Mouse (Mus musculus) hindbrain, embryonic 16.5 days (tissue): Measurements from ENCODE around the gene Slc13a3. TPM values are rescaled to one million over a fixed set of nuclear protein-coding genes. Genes with fewer than 3 reads are reported as not detected.
A peak's percentile ranks its signal among the peaks of the same experiment; 100 is the strongest.

Experiments
- ATAC-seq: fragments of 200-750 bp; cut with Nextera tagmentation; 2 replicates; pipeline ENCODE4 v1.8.0; 2017; ENCODE audit warnings: moderate TSS enrichment, moderate library complexity
- H3K27ac ChIP-seq: fragments of 300-500 bp; sonication (generic); 2 replicates; pipeline ENCODE4 v1.5.1; 2014; ENCODE audit warnings: low read depth, mild to moderate bottlenecking, control low read depth, low read length, moderate library complexity
- H3K27me3 ChIP-seq: fragments of 300-500 bp; sonication (generic); replicated peaks from 2 replicates; pipeline ENCODE4 v1.6.1; 2014; ENCODE audit warnings: low read length; ENCODE audit not compliant: control insufficient read depth, insufficient read depth
- H3K36me3 ChIP-seq: fragments of 300-500 bp; sonication (generic); 2 replicates; pipeline ENCODE4 v1.6.1; 2014; ENCODE audit warnings: mild to moderate bottlenecking, low read length, moderate library complexity, mixed read lengths; ENCODE audit not compliant: control insufficient read depth, insufficient read depth
- H3K4me1 ChIP-seq: fragments of 300-500 bp; sonication (generic); 2 replicates; pipeline ENCODE4 v1.6.1; 2014; ENCODE audit warnings: low read depth, low read length; ENCODE audit not compliant: control insufficient read depth, insufficient read depth
- H3K4me2 ChIP-seq: fragments of 300-500 bp; sonication (generic); 2 replicates; pipeline ENCODE4 v1.6.1; 2014; ENCODE audit warnings: mild to moderate bottlenecking, low read length, control low read depth, moderate library complexity
- H3K4me3 ChIP-seq: fragments of 300-500 bp; sonication (generic); 2 replicates; pipeline ENCODE4 v1.5.1; 2014; ENCODE audit warnings: mild to moderate bottlenecking, low read length, control low read depth, moderate library complexity
- H3K9ac ChIP-seq: fragments of 300-500 bp; sonication (generic); 2 replicates; pipeline ENCODE4 v1.6.1; 2014; ENCODE audit warnings: low read depth, mild to moderate bottlenecking, control low read depth, low read length, moderate library complexity
- H3K9me3 ChIP-seq: fragments of 300-500 bp; sonication (generic); 2 replicates; pipeline ENCODE4 v1.6.1; 2014; ENCODE audit warnings: mild to moderate bottlenecking, low read length, moderate library complexity; ENCODE audit not compliant: control insufficient read depth
- WGBS: fragments of 180-500 bp; shearing (Covaris S2); extraction: QIAGEN DNeasy Blood & Tissue Kit; methylation state at CpG from one replicate; pipeline ENCODE4 v1.1.7; 2014; 5-methylcytosine and 5-hydroxymethylcytosine counted together
- polyA plus RNA-seq: library from polyadenylated mRNA; unstranded; fragments of >200 nt; fragmentation: Nextera tagmentation; extraction: Ambion mirVana; gene quantifications from 2 replicates; pipeline ENCODE4 v1.2.1, GENCODE M21; 2015

The Slc13a3 gene
- polyA plus RNA-seq, 1 experiment from 2014 or later, result 11.7 TPM

- 65% methylated on average over 5 of the region's 5 CpGs for WGBS
- Histone ChIP-seq H3K27ac (no peak overlapping the region; the same call in 1 of the 2 replicates), H3K36me3 (peaks cover 19% of the 10 kb centered on the region), H3K27me3 (no peaks in the 10 kb centered on the region), H3K4me1 (peaks cover 9% of the 10 kb centered on the region; the same call in 1 of the 2 replicates), H3K9ac (no peak overlapping the region), H3K9me3 (no peaks in the 10 kb centered on the region), H3K4me3 (no peak overlapping the region), H3K4me2 (no peak overlapping the region)
- ATAC-seq, result peak; percentile 26; the same call in 1 of the 2 replicates
Observed at GRCm38 (mm10) chr2:165486401-165486800, 13.4 kb upstream of the Slc13a3 start.

- Histone ChIP-seq H3K9ac (no peak overlapping the region), H3K9me3 (no peaks in the 10 kb centered on the region), H3K36me3 (peaks cover 19% of the 10 kb centered on the region), H3K4me1 (peaks cover 9% of the 10 kb centered on the region; the same call in 1 of the 2 replicates), H3K4me3 (no peak overlapping the region), H3K27ac (no peak overlapping the region), H3K4me2 (no peak overlapping the region), H3K27me3 (no peaks in the 10 kb centered on the region)
- WGBS, result 70% methylated on average over 3 of the region's 3 CpGs
- no peak for ATAC-seq
Observed at GRCm38 (mm10) chr2:165485826-165486225, 12.8 kb upstream of the Slc13a3 start.

DNA sequence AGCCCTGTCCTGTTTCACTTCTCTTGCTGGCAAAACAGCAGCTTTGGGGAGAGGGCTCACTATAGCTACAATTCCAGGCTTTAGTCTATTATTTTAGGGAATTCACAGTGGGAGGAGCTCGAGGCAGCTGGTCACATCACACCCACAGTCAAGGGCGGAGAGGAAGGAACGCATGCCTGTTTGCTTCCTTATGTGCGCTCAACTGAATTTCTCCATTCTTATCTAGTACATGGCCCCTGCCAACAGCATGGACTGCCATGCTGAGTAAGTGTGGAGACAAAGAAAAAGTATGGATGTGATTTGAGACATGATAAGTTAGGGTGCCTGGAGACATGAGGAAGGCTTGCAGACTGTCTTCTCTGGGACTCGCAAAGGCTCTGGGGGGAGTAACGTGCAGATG, 11.1 kb upstream of the Slc13a3 start:
- 61% methylated on average over 6 of the region's 6 CpGs for WGBS
- Histone ChIP-seq H3K9me3 (no peaks in the 10 kb centered on the region), H3K27ac (no peak overlapping the region), H3K27me3 (no peaks in the 10 kb centered on the region), H3K4me2 (no peak overlapping the region), H3K36me3 (peaks cover 6% of the 10 kb centered on the region), H3K4me1 (peaks cover 9% of the 10 kb centered on the region; the same call in 1 of the 2 replicates), H3K9ac (no peak overlapping the region), H3K4me3 (no peak overlapping the region)
- no peak for ATAC-seq

DNA sequence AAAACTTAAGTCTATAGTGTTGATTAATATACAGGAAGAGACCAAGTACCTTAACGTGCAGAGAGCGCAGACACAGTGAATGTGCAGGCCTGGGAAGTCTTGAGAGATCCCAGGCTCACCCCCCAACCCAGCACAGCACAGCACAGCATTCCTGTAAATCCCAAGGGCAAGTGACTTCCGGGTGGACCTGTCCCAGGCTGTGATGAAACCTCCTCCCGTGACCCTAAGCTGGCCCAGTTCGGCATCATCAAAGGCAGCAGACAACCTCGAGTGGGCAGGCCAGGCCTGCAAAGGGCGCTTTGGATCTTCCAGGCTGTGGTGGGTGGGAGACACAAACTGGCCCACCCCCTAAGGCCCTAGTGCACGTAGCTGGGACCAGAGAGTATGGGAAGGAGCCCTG, 9.0 kb upstream of the Slc13a3 start:
- no peaks in the 10 kb centered on the region for H3K27me3 ChIP-seq
- no peak overlapping the region for H3K4me3 ChIP-seq
- H3K9ac ChIP-seq, result no peak overlapping the region
- no peak for ATAC-seq
- H3K9me3 ChIP-seq, result no peaks in the 10 kb centered on the region
- WGBS, result 67% methylated on average over 8 of the region's 8 CpGs
- H3K27ac ChIP-seq, result no peak overlapping the region
- H3K36me3 ChIP-seq, result no peaks in the 10 kb centered on the region
- no peak overlapping the region for H3K4me2 ChIP-seq
- H3K4me1 ChIP-seq, result peaks cover 7% of the 10 kb centered on the region; the same call in 1 of the 2 replicates

- H3K27me3 ChIP-seq, result no peaks in the 10 kb centered on the region; the same call in 1 of the 2 replicates
- H3K9ac ChIP-seq, result no peak overlapping the region
- no peak overlapping the region for H3K27ac ChIP-seq
- no peak for ATAC-seq
- no peak overlapping the region for H3K4me3 ChIP-seq
- 48% methylated on average over 5 of the region's 5 CpGs for WGBS
- no peaks in the 10 kb centered on the region for H3K36me3 ChIP-seq
- H3K4me2 ChIP-seq, result no peak overlapping the region
- H3K4me1 ChIP-seq, result no peaks in the 10 kb centered on the region; the same call in 1 of the 2 replicates
- no peaks in the 10 kb centered on the region for H3K9me3 ChIP-seq
Observed at GRCm38 (mm10) chr2:165475850-165476249, 2.8 kb upstream of the Slc13a3 start.

- Histone ChIP-seq H3K9ac (no peak overlapping the region), H3K4me1 (no peaks in the 10 kb centered on the region; the same call in 1 of the 2 replicates), H3K27ac (no peak overlapping the region), H3K9me3 (no peaks in the 10 kb centered on the region), H3K4me3 (no peak overlapping the region), H3K27me3 (no peaks in the 10 kb centered on the region; the same call in 1 of the 2 replicates), H3K36me3 (no peaks in the 10 kb centered on the region), H3K4me2 (no peak overlapping the region)
- no peak for ATAC-seq
- 78% methylated on average over 7 of the region's 7 CpGs for WGBS
Observed at GRCm38 (mm10) chr2:165475412-165475811, 2.4 kb upstream of the Slc13a3 start.

DNA sequence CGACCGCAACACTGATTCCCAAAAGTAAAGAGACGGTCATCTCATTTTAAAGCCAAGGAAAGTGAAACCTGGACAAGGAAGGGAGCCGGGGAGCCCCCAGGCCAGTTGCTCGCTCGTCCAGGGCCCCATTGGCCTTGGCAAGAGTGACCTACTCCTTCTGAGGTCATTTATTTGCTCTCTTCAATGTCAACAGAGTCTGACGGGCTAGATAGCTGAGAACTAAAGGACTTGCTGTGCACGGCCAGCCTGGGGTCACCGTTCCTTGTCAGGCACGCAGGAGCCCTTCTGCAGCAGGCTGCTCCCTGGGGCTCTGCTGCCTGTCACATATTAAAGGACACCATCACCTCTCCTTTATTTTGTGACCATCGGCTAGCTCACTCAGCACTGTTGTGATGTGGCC, 1.1 kb downstream of the Slc13a3 start:
- no peak overlapping the region for H3K27ac ChIP-seq
- H3K4me2 ChIP-seq, result no peak overlapping the region
- no peaks in the 10 kb centered on the region for H3K9me3 ChIP-seq
- no peaks in the 10 kb centered on the region; the same call in none of the 2 replicates for H3K4me1 ChIP-seq
- H3K9ac ChIP-seq, result no peak overlapping the region
- 68% methylated on average over 11 of the region's 11 CpGs for WGBS
- H3K27me3 ChIP-seq, result no peaks in the 10 kb centered on the region; the same call in 1 of the 2 replicates
- no peak overlapping the region for H3K4me3 ChIP-seq
- H3K36me3 ChIP-seq, result no peaks in the 10 kb centered on the region
- ATAC-seq, result no peak

DNA sequence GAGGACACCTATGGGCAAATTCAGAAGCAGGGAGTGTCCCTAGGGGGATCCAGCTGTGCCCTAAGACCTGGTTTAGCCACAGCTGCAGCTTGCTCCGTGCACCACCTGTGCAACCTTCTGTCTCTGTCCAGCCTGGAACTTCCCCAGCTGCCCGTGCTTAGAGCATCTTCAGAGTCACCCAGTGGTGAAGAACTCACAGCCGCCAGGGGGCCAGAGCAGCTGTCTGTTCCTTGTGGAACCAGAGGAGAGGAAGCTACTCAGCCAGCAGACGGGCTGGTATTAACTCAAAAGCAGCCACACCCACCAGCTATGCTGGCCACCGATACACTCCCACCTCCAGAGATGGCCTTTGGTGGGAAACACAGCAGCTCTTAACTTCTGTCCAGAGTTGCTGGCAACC, 2.9 kb downstream of the Slc13a3 start:
- H3K36me3 ChIP-seq, result no peaks in the 10 kb centered on the region
- no peaks in the 10 kb centered on the region; the same call in none of the 2 replicates for H3K4me1 ChIP-seq
- H3K27me3 ChIP-seq, result no peaks in the 10 kb centered on the region; the same call in 1 of the 2 replicates
- no peak overlapping the region for H3K27ac ChIP-seq
- no peak overlapping the region for H3K4me3 ChIP-seq
- no peak overlapping the region for H3K9ac ChIP-seq
- H3K4me2 ChIP-seq, result no peak overlapping the region
- ATAC-seq, result no peak
- WGBS, result 47% methylated on average over 5 of the region's 5 CpGs
- no peaks in the 10 kb centered on the region for H3K9me3 ChIP-seq

GRCm38 (mm10) chr2:165467824-165468452, 5.1 kb downstream of the Slc13a3 start:
- ATAC-seq, result no peak
- 47% methylated on average over 15 of the region's 15 CpGs for WGBS

More at GRCm38 (mm10) chr2:165467824-165468452, 5.1 kb downstream of the Slc13a3 start:
- Histone ChIP-seq H3K9me3 (no peaks in the 10 kb centered on the region), H3K4me3 (no peak overlapping the region), H3K9ac (no peak overlapping the region), H3K27me3 (no peaks in the 10 kb centered on the region; the same call in 1 of the 2 replicates), H3K4me1 (no peaks in the 10 kb centered on the region; the same call in none of the 2 replicates), H3K36me3 (no peaks in the 10 kb centered on the region), H3K4me2 (no peak overlapping the region), H3K27ac (no peak overlapping the region)
